Mouse (Mus musculus): Measurements from ENCODE around the gene Hoxb6. TPM values are rescaled to one million over a fixed set of nuclear protein-coding genes. Genes with fewer than 3 reads are reported as not detected.

The Hoxb6 gene
- total and polyA plus RNA-seq, 3 experiments: 0.53 to 1.1 TPM; not detected in 1

GRCm38 (mm10) chr11:96251480-96252031 lies 40.7 kb upstream of the Hoxb6 start:
- Histone ChIP-seq H3K4me3 (replicated peaks in 1 of 3; ENCODE audit: low read depth in 2 of 3, low read length in 2 of 3, poor library complexity in 1 of 3) (no peak overlapping the region), H3K4me2 (ENCODE audit: insufficient read depth, low read depth, poor library complexity, severe bottlenecking) (no peak overlapping the region)

DNA sequence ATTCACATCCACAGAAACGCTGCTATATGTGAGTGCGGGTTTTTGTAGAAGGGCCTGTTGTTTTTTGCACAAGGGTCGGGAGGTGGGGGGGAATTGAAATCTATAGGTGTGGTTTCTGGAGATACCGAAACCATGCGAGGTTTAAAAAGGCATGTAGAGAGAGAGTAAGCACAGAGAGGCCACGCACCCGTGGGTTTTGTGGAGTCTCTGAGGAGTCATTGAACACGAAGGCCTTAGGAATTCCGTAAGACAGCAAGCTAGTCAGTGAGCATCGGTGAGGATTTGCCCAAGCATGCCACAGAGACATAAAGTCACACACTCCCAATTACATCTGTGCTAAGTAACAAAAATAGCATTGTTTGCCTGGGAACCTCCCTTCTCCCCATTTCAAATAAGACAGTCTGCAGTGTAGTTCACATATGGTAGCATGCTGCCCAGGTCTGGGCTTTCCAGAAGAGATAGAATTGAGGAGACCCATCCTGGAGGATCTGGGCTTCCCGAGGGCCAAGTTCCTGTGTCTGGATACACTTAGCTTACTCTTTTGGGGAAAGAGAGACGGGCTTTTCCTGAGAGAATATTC lies 39.6 kb upstream of the Hoxb6 start:
- H3K9ac ChIP-seq (ENCODE audit: insufficient read depth, low read depth): no peak overlapping the region
- TF ChIP-seq BHLHE40 (IDR thresholded peaks at IDR 0.05; ENCODE audit: low read depth, low read length) (no peak), TCF12 (IDR thresholded peaks at IDR 0.05; ENCODE audit: low read depth, low read length) (no peak), KAT2A (IDR thresholded peaks at IDR 0.05; ENCODE audit: insufficient replicate concordance, low read length) (no peak), CHD2 (IDR thresholded peaks at IDR 0.05; ENCODE audit: low read length) (no peak), SMC3 (IDR thresholded peaks at IDR 0.05; ENCODE audit: low read depth, low read length) (no peak), POLR2AphosphoS2 (IDR thresholded peaks at IDR 0.05; ENCODE audit: low read depth, low read length) (no peak), RAD21 (IDR thresholded peaks at IDR 0.05; ENCODE audit: low read depth, low read length) (no peak), CHD1 (IDR thresholded peaks at IDR 0.05; ENCODE audit: low read depth, low read length) (no peak), EP300 (IDR thresholded peaks at IDR 0.05; ENCODE audit: low read length) (no peak), HCFC1 (IDR thresholded peaks at IDR 0.05; ENCODE audit: low read depth, low read length) (no peak), NELFE (IDR thresholded peaks at IDR 0.05; ENCODE audit: low read depth, low read length) (no peak), MAZ (IDR thresholded peaks at IDR 0.05; ENCODE audit: low read depth, low read length) (no peak), JUND (conservative IDR thresholded peaks at IDR 0.05; ENCODE audit: low read depth, low read length) (no peak), ZC3H11A (IDR thresholded peaks at IDR 0.05; ENCODE audit: low read depth, low read length) (no peak), UBTF (IDR thresholded peaks at IDR 0.05; ENCODE audit: low read depth, low read length) (no peak), POLR2A (IDR thresholded peaks at IDR 0.05; ENCODE audit: low read depth, low read length) (no peak), USF1 (IDR thresholded peaks at IDR 0.05; ENCODE audit: low read depth, low read length) (no peak), MAFK (IDR thresholded peaks at IDR 0.05; ENCODE audit: insufficient replicate concordance, low read length) (no peak), ETS1 (conservative IDR thresholded peaks at IDR 0.05; ENCODE audit: low read depth, low read length) (no peak), E2F4 (IDR thresholded peaks at IDR 0.05; ENCODE audit: insufficient replicate concordance, low read depth, low read length) (no peak)

More at GRCm38 (mm10) chr11:96251480-96252031, 40.7 kb upstream of the Hoxb6 start:
- dilution Hi-C loops (cut with MboI; ENCODE audit: extremely low pct_ligation_motif_present, extremely low pct_unique_long_range_greater_than_20kb, low sequenced_read_pairs) (no loop called here), in situ Hi-C loops (cut with MboI; ENCODE audit: low pct_ligation_motif_present, low pct_unique_long_range_greater_than_20kb, low sequenced_read_pairs) (no loop called here)
- H3K9me3 ChIP-seq (replicated peaks; ENCODE audit: low read length): no peaks in the 10 kb centered on the region
- H3K9ac ChIP-seq (ENCODE audit: insufficient read depth, low read depth): no peak overlapping the region
- no peaks in the 10 kb centered on the region for H3K4me1 ChIP-seq (ENCODE audit: control insufficient read depth in 1 of 2, insufficient read depth in 2 of 2)
- no peak for DNase-seq (ENCODE audit: extremely low read depth)
- H3K27me3 ChIP-seq (replicated peaks): peaks cover 85% of the 10 kb centered on the region
- no peak overlapping the region for H3K27ac ChIP-seq (ENCODE audit: insufficient read depth, low read depth)
- H3K36me3 ChIP-seq (replicated peaks in 1 of 2; ENCODE audit: control insufficient read depth in 1 of 2, insufficient read depth in 1 of 2, low read length in 1 of 2): no peaks in the 10 kb centered on the region
- H3K79me2 ChIP-seq (replicated peaks; ENCODE audit: control insufficient read depth, extremely low read depth, insufficient read depth, poor library complexity, severe bottlenecking): no peaks in the 10 kb centered on the region
- no peak for TF ChIP-seq MAX (IDR thresholded peaks at IDR 0.05; ENCODE audit: low read length)
- no peak for TF ChIP-seq RCOR1 (conservative IDR thresholded peaks at IDR 0.05; ENCODE audit: low read depth, low read length)
- TF ChIP-seq SIN3A (IDR thresholded peaks at IDR 0.05; ENCODE audit: low read length): no peak
- TF ChIP-seq ZKSCAN1 (IDR thresholded peaks at IDR 0.05; ENCODE audit: borderline replicate concordance, low read depth, low read length): no peak
- TF ChIP-seq POLR2A (IDR thresholded peaks at IDR 0.05; ENCODE audit: low read depth, low read length): no peak
- TF ChIP-seq BHLHE40 (IDR thresholded peaks at IDR 0.05; ENCODE audit: low read depth, low read length): no peak
- TF ChIP-seq HCFC1 (IDR thresholded peaks at IDR 0.05; ENCODE audit: low read depth, low read length): no peak
- no peak for TF ChIP-seq TBP (conservative IDR thresholded peaks at IDR 0.05; ENCODE audit: low read depth, low read length)
- TF ChIP-seq UBTF (IDR thresholded peaks at IDR 0.05; ENCODE audit: low read depth, low read length): no peak
- TF ChIP-seq MAZ (IDR thresholded peaks at IDR 0.05; ENCODE audit: low read depth, low read length): no peak
- no peak for TF ChIP-seq EP300 (IDR thresholded peaks at IDR 0.05; ENCODE audit: low read length)
- no peak for TF ChIP-seq ELF1 (IDR thresholded peaks at IDR 0.05; ENCODE audit: low read depth, low read length)
- no peak for TF ChIP-seq RAD21 (IDR thresholded peaks at IDR 0.05; ENCODE audit: low read depth, low read length)
- TF ChIP-seq MXI1 (IDR thresholded peaks at IDR 0.05; ENCODE audit: low read depth, low read length): no peak
- no peak for TF ChIP-seq SMC3 (IDR thresholded peaks at IDR 0.05; ENCODE audit: low read depth, low read length)
- no peak for TF ChIP-seq ZC3H11A (IDR thresholded peaks at IDR 0.05; ENCODE audit: low read depth, low read length)
- TF ChIP-seq GABPA (IDR thresholded peaks at IDR 0.05; ENCODE audit: insufficient replicate concordance, low read depth, low read length): no peak
- TF ChIP-seq MEF2A (IDR thresholded peaks at IDR 0.05; ENCODE audit: borderline replicate concordance, low read depth, low read length): no peak
- no peak for TF ChIP-seq CHD1 (IDR thresholded peaks at IDR 0.05; ENCODE audit: low read depth, low read length)

More for the DNA sequence above, 39.6 kb upstream of the Hoxb6 start:
- no peaks in the 10 kb centered on the region for H3K36me3 ChIP-seq (replicated peaks in 1 of 2; ENCODE audit: control insufficient read depth in 1 of 2, insufficient read depth in 1 of 2, low read length in 1 of 2)
- H3K4me1 ChIP-seq (ENCODE audit: control insufficient read depth in 1 of 2, insufficient read depth in 2 of 2): no peaks in the 10 kb centered on the region
- H3K27me3 ChIP-seq (replicated peaks): peaks cover 85% of the 10 kb centered on the region
- H3K4me2 ChIP-seq (ENCODE audit: insufficient read depth, low read depth, poor library complexity, severe bottlenecking): no peak overlapping the region
- dilution Hi-C loops (cut with MboI; ENCODE audit: extremely low pct_ligation_motif_present, extremely low pct_unique_long_range_greater_than_20kb, low sequenced_read_pairs): no loop called here
- no peak for DNase-seq (ENCODE audit: extremely low read depth)
- H3K4me3 ChIP-seq (replicated peaks in 1 of 3; ENCODE audit: low read depth in 2 of 3, low read length in 2 of 3, poor library complexity in 1 of 3): no peak overlapping the region
- in situ Hi-C loops (cut with MboI; ENCODE audit: low pct_ligation_motif_present, low pct_unique_long_range_greater_than_20kb, low sequenced_read_pairs): no loop called here
- no peak overlapping the region for H3K27ac ChIP-seq (ENCODE audit: insufficient read depth, low read depth)
- no peaks in the 10 kb centered on the region for H3K79me2 ChIP-seq (replicated peaks; ENCODE audit: control insufficient read depth, extremely low read depth, insufficient read depth, poor library complexity, severe bottlenecking)
- H3K9me3 ChIP-seq (replicated peaks; ENCODE audit: low read length): no peaks in the 10 kb centered on the region
